Mouse (Mus musculus) stomach, postnatal 0 days (tissue): ENCODE data around the gene Tcf15. TPM values are rescaled to one million over a fixed set of nuclear protein-coding genes. Genes with fewer than 3 reads are reported as not detected.

Experiments
- ATAC-seq: fragments of 200-750 bp; cut with Nextera tagmentation; 2 replicates; pipeline ENCODE4 v1.8.0; 2017; ENCODE audit not compliant: low FRiP score, low TSS enrichment
- DNase-seq: peaks from one replicate; pipeline ENCODE4 v3.0.0-alpha.2; 2016; ENCODE audit warnings: low spot score
- H3K27ac ChIP-seq: fragments of 300-500 bp; sonication (generic); replicated peaks from 2 replicates; pipeline ENCODE4 v1.5.1; 2014; ENCODE audit warnings: mild to moderate bottlenecking, control low read depth
- H3K27me3 ChIP-seq: fragments of 300-500 bp; sonication (generic); 2 replicates; pipeline ENCODE4 v1.6.1; 2014; ENCODE audit warnings: low read length; ENCODE audit not compliant: control insufficient read depth, insufficient read depth
- H3K36me3 ChIP-seq: fragments of 300-500 bp; sonication (generic); 2 replicates; pipeline ENCODE4 v1.6.1; 2014; ENCODE audit warnings: low read length, mixed read lengths; ENCODE audit not compliant: control insufficient read depth, insufficient read depth
- H3K4me1 ChIP-seq: fragments of 300-500 bp; sonication (generic); replicated peaks from 2 replicates; pipeline ENCODE4 v1.6.1; 2014; ENCODE audit warnings: antibody characterized with exemption; ENCODE audit not compliant: control insufficient read depth, insufficient read depth
- H3K4me2 ChIP-seq: fragments of 300-500 bp; sonication (generic); replicated peaks from 2 replicates; pipeline ENCODE4 v1.6.1; 2014; ENCODE audit warnings: low read depth, mild to moderate bottlenecking, control low read depth, moderate library complexity
- H3K4me3 ChIP-seq: fragments of 300-500 bp; sonication (generic); 2 replicates; pipeline ENCODE4 v1.5.1; 2014; ENCODE audit warnings: low read depth, low read length, control low read depth
- H3K9ac ChIP-seq: fragments of 300-500 bp; sonication (generic); 2 replicates; pipeline ENCODE4 v1.6.1; 2014; ENCODE audit warnings: mild to moderate bottlenecking, low read length, control low read depth, mixed read lengths
- H3K9me3 ChIP-seq: fragments of 300-500 bp; sonication (generic); 2 replicates; pipeline ENCODE4 v1.6.1; 2016; ENCODE audit warnings: low read length; ENCODE audit not compliant: control insufficient read depth
- CTCF ChIP-seq: IDR thresholded peaks from 2 replicates; pipeline ENCODE4 v1.5.1; 2016; ENCODE audit warnings: antibody characterized with exemption, low read depth, mild to moderate bottlenecking, moderate library complexity
- EP300 ChIP-seq: optimal IDR thresholded peaks from 2 replicates; pipeline ENCODE3; 2016; ENCODE audit warnings: antibody characterized with exemption
- WGBS: fragments of 180-500 bp; shearing (Covaris S2); extraction: QIAGEN DNeasy Blood & Tissue Kit; methylation state at CpG from one replicate; pipeline ENCODE4 v1.1.7; 2014; 5-methylcytosine and 5-hydroxymethylcytosine counted together
- polyA plus RNA-seq: library from polyadenylated mRNA; unstranded; fragments of >200 nt; fragmentation: Nextera tagmentation; extraction: Ambion mirVana; gene quantifications from 2 replicates; pipeline ENCODE4 v1.2.1, GENCODE M21; 2015

Gene Tcf15
- polyA plus RNA-seq, 1 experiment from 2014 or later, result 2.5 TPM

DNA sequence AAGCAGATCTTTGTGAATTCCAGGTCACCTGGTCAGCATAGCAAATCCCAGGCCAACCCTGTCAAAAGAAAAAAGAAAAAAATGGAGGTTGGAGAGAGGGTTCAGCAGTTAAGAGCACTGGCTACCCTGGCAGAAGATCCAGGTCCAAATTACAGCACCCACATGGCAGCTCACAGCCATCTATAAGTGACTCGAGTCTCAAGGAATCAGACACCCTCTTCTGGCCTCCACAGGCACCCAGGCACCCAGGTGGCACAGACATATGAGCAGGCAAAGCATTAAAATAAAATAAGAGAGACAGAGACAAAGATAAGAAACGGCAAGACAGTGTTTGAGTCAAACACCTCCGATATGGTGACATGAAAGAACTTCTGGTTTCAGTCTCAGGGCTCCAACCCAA, 53.5 kb downstream of the Tcf15 start:
- no peak overlapping the region for H3K9ac ChIP-seq
- H3K9me3 ChIP-seq, result no peaks in the 10 kb centered on the region
- H3K4me1 ChIP-seq, result no peaks in the 10 kb centered on the region
- no peak overlapping the region for H3K27ac ChIP-seq
- TF ChIP-seq CTCF (no peak), EP300 (no peak)
- H3K4me2 ChIP-seq, result no peak overlapping the region
- H3K36me3 ChIP-seq, result no peaks in the 10 kb centered on the region
- DNase-seq, result no peak
- no peak overlapping the region for H3K4me3 ChIP-seq
- no peak for ATAC-seq
- no peaks in the 10 kb centered on the region for H3K27me3 ChIP-seq
- 38% methylated on average over 3 of the region's 3 CpGs for WGBS

DNA sequence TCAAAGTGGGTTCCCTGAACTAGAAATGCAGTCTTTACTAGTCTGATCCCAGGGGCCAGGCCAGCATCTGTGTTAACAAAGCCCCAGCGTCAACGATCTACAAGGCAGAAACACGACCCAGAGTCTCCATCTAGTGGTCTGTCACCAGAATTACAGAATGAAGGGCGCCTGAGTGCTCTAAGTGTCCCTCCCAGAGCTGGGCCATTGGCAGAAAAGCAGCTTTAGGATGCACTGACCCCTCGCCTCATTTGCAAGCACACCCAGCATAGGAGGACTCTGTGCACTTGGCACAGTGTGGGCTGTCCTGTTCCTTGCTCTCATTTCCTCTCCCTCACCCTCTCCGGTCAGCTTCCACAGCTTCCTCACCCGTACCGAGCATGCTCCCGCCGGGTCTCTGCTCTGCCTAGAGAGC, 53.9 kb downstream of the Tcf15 start:
- 44% methylated on average over 10 of the region's 10 CpGs for WGBS
- Histone ChIP-seq H3K9me3 (no peaks in the 10 kb centered on the region), H3K4me1 (no peaks in the 10 kb centered on the region), H3K27ac (no peak overlapping the region), H3K9ac (no peak overlapping the region), H3K27me3 (no peaks in the 10 kb centered on the region), H3K36me3 (no peaks in the 10 kb centered on the region), H3K4me2 (no peak overlapping the region), H3K4me3 (no peak overlapping the region)
- DNase-seq (peak; percentile 56), ATAC-seq (peak; percentile 61; the same call in 1 of the 2 replicates)
- TF ChIP-seq CTCF (peak; percentile 93), EP300 (no peak)

Other genes starting within 250 kb of the Tcf15 start
- 0.42 and 0.45 TPM in 2 replicates for gene Angpt4, start 232.4 kb upstream of the Tcf15 start, polyA plus RNA-seq
- gene Fam110a, start 163.3 kb upstream of the Tcf15 start, polyA plus RNA-seq, result 29.9 and 33.7 TPM in 2 replicates
- gene Slc52a3, start 147.1 kb upstream of the Tcf15 start, polyA plus RNA-seq, result 22.2 and 24.9 TPM in 2 replicates
- not detected in 2 replicates for gene Scrt2, start 62.0 kb upstream of the Tcf15 start, polyA plus RNA-seq
- 28.4 and 31.4 TPM in 2 replicates for gene Srxn1, start 38.0 kb upstream of the Tcf15 start, polyA plus RNA-seq
- gene Csnk2a1, start 83.3 kb downstream of the Tcf15 start, polyA plus RNA-seq, result 54.1 and 60.7 TPM in 2 replicates
- gene Tbc1d20, start 150.3 kb downstream of the Tcf15 start, polyA plus RNA-seq, result 22.6 and 24.8 TPM in 2 replicates
- 49.8 and 53.6 TPM in 2 replicates for gene Rbck1, start 189.1 kb downstream of the Tcf15 start, polyA plus RNA-seq
- 2.9 and 3.9 TPM in 2 replicates for gene Trib3, start 200.5 kb downstream of the Tcf15 start, polyA plus RNA-seq
- gene Nrsn2, start 233.1 kb downstream of the Tcf15 start, polyA plus RNA-seq, result 1.1 and 1.5 TPM in 2 replicates